Mouse (Mus musculus) liver, postnatal 0 days (tissue): ENCODE measurements around the gene Utp11.

Experiments used
- CTCF ChIP-seq: sonication (generic); IDR thresholded peaks from 2 replicates; pipeline ENCODE4 v1.5.1; 2016; ENCODE audit warnings: antibody characterized with exemption, low read depth
- EP300 ChIP-seq: IDR thresholded peaks from 2 replicates; pipeline ENCODE4 v1.6.1; 2016; ENCODE audit warnings: antibody characterized with exemption, low read depth, mild to moderate bottlenecking

DNA sequence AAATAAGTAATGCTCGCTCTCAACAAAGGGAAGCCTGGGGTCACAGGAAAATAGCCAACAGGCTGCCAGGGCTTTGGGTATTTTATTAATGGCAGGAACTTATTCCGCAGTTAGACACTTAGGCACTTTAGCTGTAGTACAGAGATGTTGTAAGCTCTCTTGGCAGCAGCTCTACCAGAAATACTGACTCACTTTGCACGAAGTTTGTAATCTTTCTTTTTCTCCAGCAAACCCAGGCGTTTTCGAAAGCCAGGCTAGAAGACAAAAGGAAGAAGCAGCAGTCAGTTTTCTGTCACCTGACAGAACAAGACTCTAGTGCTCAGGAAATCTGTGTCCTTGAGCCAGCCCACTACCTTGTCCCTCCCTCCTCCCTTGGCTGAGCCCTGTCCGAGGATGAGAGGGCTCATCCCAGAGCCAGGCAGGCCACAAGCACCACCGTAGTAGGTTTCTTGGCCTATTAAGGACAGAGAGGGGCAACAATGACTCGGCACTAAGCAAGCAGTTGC is 7.5 kb downstream of the Utp11 start:
- TF ChIP-seq EP300 (no peak), CTCF (no peak)
